Mouse (Mus musculus) stomach, postnatal 0 days (tissue): Measurements from ENCODE around the gene Gdf7. TPM values are rescaled to one million over a fixed set of nuclear protein-coding genes. Genes with fewer than 3 reads are reported as not detected.

Source experiments
- ATAC-seq: fragments of 200-750 bp; cut with Nextera tagmentation; 2 replicates; pipeline ENCODE4 v1.8.0; 2017; ENCODE audit not compliant: low FRiP score, low TSS enrichment
- DNase-seq: peaks from one replicate; pipeline ENCODE4 v3.0.0-alpha.2; 2016; ENCODE audit warnings: low spot score
- H3K27ac ChIP-seq: fragments of 300-500 bp; sonication (generic); replicated peaks from 2 replicates; pipeline ENCODE4 v1.5.1; 2014; ENCODE audit warnings: mild to moderate bottlenecking, control low read depth
- H3K27me3 ChIP-seq: fragments of 300-500 bp; sonication (generic); 2 replicates; pipeline ENCODE4 v1.6.1; 2014; ENCODE audit warnings: low read length; ENCODE audit not compliant: control insufficient read depth, insufficient read depth
- H3K36me3 ChIP-seq: fragments of 300-500 bp; sonication (generic); 2 replicates; pipeline ENCODE4 v1.6.1; 2014; ENCODE audit warnings: low read length, mixed read lengths; ENCODE audit not compliant: control insufficient read depth, insufficient read depth
- H3K4me1 ChIP-seq: fragments of 300-500 bp; sonication (generic); replicated peaks from 2 replicates; pipeline ENCODE4 v1.6.1; 2014; ENCODE audit warnings: antibody characterized with exemption; ENCODE audit not compliant: control insufficient read depth, insufficient read depth
- H3K4me2 ChIP-seq: fragments of 300-500 bp; sonication (generic); replicated peaks from 2 replicates; pipeline ENCODE4 v1.6.1; 2014; ENCODE audit warnings: low read depth, mild to moderate bottlenecking, control low read depth, moderate library complexity
- H3K4me3 ChIP-seq: fragments of 300-500 bp; sonication (generic); 2 replicates; pipeline ENCODE4 v1.5.1; 2014; ENCODE audit warnings: low read depth, low read length, control low read depth
- H3K9ac ChIP-seq: fragments of 300-500 bp; sonication (generic); 2 replicates; pipeline ENCODE4 v1.6.1; 2014; ENCODE audit warnings: mild to moderate bottlenecking, low read length, control low read depth, mixed read lengths
- H3K9me3 ChIP-seq: fragments of 300-500 bp; sonication (generic); 2 replicates; pipeline ENCODE4 v1.6.1; 2016; ENCODE audit warnings: low read length; ENCODE audit not compliant: control insufficient read depth
- CTCF ChIP-seq: IDR thresholded peaks from 2 replicates; pipeline ENCODE4 v1.5.1; 2016; ENCODE audit warnings: antibody characterized with exemption, low read depth, mild to moderate bottlenecking, moderate library complexity
- EP300 ChIP-seq: optimal IDR thresholded peaks from 2 replicates; pipeline ENCODE3; 2016; ENCODE audit warnings: antibody characterized with exemption
- WGBS: fragments of 180-500 bp; shearing (Covaris S2); extraction: QIAGEN DNeasy Blood & Tissue Kit; methylation state at CpG from one replicate; pipeline ENCODE4 v1.1.7; 2014; 5-methylcytosine and 5-hydroxymethylcytosine counted together
- polyA plus RNA-seq: library from polyadenylated mRNA; unstranded; fragments of >200 nt; fragmentation: Nextera tagmentation; extraction: Ambion mirVana; gene quantifications from 2 replicates; pipeline ENCODE4 v1.2.1, GENCODE M21; 2015

Gdf7 gene
- polyA plus RNA-seq, 1 experiment from 2014 or later: not detected

- TF ChIP-seq EP300 (no peak), CTCF (peak; percentile 93)
- H3K27ac ChIP-seq: no peak within 1 kb of the TSS
Measured at GRCm38 (mm10) chr12:8313270-8313771, 11.6 kb upstream of the Gdf7 start, which contains the start of gene Hs1bp3. Hs1bp3 (plus strand) TSS chr12:8313432.

GRCm38 (mm10) chr12:8312266-8312665 lies 10.5 kb upstream of the Gdf7 start:
- Histone ChIP-seq H3K4me1 (no peaks in the 10 kb centered on the region), H3K27ac (no peak overlapping the region), H3K9ac (no peak overlapping the region), H3K36me3 (no peaks in the 10 kb centered on the region), H3K4me2 (no peak overlapping the region), H3K27me3 (no peaks in the 10 kb centered on the region), H3K9me3 (no peaks in the 10 kb centered on the region), H3K4me3 (no peak overlapping the region)
- no peak for TF ChIP-seq EP300
- no peak for TF ChIP-seq CTCF
- ATAC-seq (no peak), DNase-seq (no peak)
- 87% methylated on average over 4 of the region's 4 CpGs for WGBS

More at GRCm38 (mm10) chr12:8313270-8313771, 11.6 kb upstream of the Gdf7 start, which contains the start of gene Hs1bp3:
- Histone ChIP-seq H3K4me1 (no peaks in the 10 kb centered on the region), H3K9me3 (no peaks in the 10 kb centered on the region), H3K36me3 (no peaks in the 10 kb centered on the region), H3K4me2 (peak within 1 kb of the TSS; percentile 86), H3K4me3 (peak within 1 kb of the TSS; percentile 66), H3K27me3 (no peaks in the 10 kb centered on the region), H3K9ac (peak within 1 kb of the TSS; percentile 76)
- WGBS: under 1% methylated on average over 35 of the region's 38 CpGs
- ATAC-seq (peak; percentile 86), DNase-seq (peak; percentile 93)

- WGBS: 57% methylated on average over 17 of the region's 17 CpGs
- no peak overlapping the region for H3K4me2 ChIP-seq
- no peaks in the 10 kb centered on the region for H3K9me3 ChIP-seq
- ATAC-seq: no peak
- no peak overlapping the region for H3K4me3 ChIP-seq
- TF ChIP-seq EP300 (no peak), CTCF (no peak)
- H3K27ac ChIP-seq: no peak overlapping the region
- H3K9ac ChIP-seq: no peak overlapping the region
- no peaks in the 10 kb centered on the region for H3K4me1 ChIP-seq
- no peak for DNase-seq
- no peaks in the 10 kb centered on the region for H3K36me3 ChIP-seq
- no peaks in the 10 kb centered on the region for H3K27me3 ChIP-seq
Measured at GRCm38 (mm10) chr12:8310992-8311391, 9.2 kb upstream of the Gdf7 start.

GRCm38 (mm10) chr12:8306910-8307309 lies 5.2 kb upstream of the Gdf7 start:
- 56% methylated on average over 1 of the region's 1 CpGs for WGBS
- no peak overlapping the region for H3K4me2 ChIP-seq
- peaks cover 3% of the 10 kb centered on the region; the same call in 1 of the 2 replicates for H3K27me3 ChIP-seq
- ATAC-seq: peak; percentile 58
- H3K9ac ChIP-seq: no peak overlapping the region
- H3K36me3 ChIP-seq: no peaks in the 10 kb centered on the region
- no peak overlapping the region for H3K4me3 ChIP-seq
- H3K27ac ChIP-seq: no peak overlapping the region
- DNase-seq: no peak
- no peaks in the 10 kb centered on the region for H3K9me3 ChIP-seq
- TF ChIP-seq CTCF (no peak), EP300 (no peak)
- no peaks in the 10 kb centered on the region for H3K4me1 ChIP-seq

- 5% methylated on average over 5 of the region's 5 CpGs for WGBS
- Histone ChIP-seq H3K36me3 (no peaks in the 10 kb centered on the region), H3K4me3 (no peak overlapping the region), H3K9ac (no peak overlapping the region), H3K4me2 (no peak overlapping the region), H3K9me3 (no peaks in the 10 kb centered on the region), H3K27ac (no peak overlapping the region), H3K27me3 (peaks cover 6% of the 10 kb centered on the region; the same call in 1 of the 2 replicates), H3K4me1 (no peaks in the 10 kb centered on the region)
- DNase-seq (peak; percentile 74), ATAC-seq (peak; percentile 39)
- TF ChIP-seq CTCF (peak; percentile 97), EP300 (no peak)
Measured at GRCm38 (mm10) chr12:8306432-8306831, 4.7 kb upstream of the Gdf7 start.

GRCm38 (mm10) chr12:8305258-8305657 lies 3.5 kb upstream of the Gdf7 start:
- Histone ChIP-seq H3K27me3 (peaks cover 15% of the 10 kb centered on the region), H3K4me1 (no peaks in the 10 kb centered on the region), H3K4me2 (no peak overlapping the region), H3K9me3 (no peaks in the 10 kb centered on the region), H3K4me3 (no peak overlapping the region), H3K9ac (no peak overlapping the region), H3K36me3 (no peaks in the 10 kb centered on the region), H3K27ac (no peak overlapping the region)
- ATAC-seq: no peak
- TF ChIP-seq CTCF (no peak), EP300 (no peak)
- DNase-seq: no peak
- WGBS: 34% methylated on average over 2 of the region's 2 CpGs
